Mouse (Mus musculus) liver, postnatal 0 days (tissue): Measurements from ENCODE around the gene Ncbp2.

ENCODE experiments used
- CTCF ChIP-seq: sonication (generic); IDR thresholded peaks from 2 replicates; pipeline ENCODE4 v1.5.1; 2016; ENCODE audit warnings: antibody characterized with exemption, low read depth
- EP300 ChIP-seq: IDR thresholded peaks from 2 replicates; pipeline ENCODE4 v1.6.1; 2016; ENCODE audit warnings: antibody characterized with exemption, low read depth, mild to moderate bottlenecking

GRCm38 (mm10) chr16:31944698-31945255, 3.5 kb upstream of the Ncbp2 start:
- TF ChIP-seq EP300: no peak
- TF ChIP-seq CTCF: no peak
